Mouse (Mus musculus) hindbrain, embryonic 16.5 days (tissue): ENCODE results near the gene Clk2. TPM values are rescaled to one million over a fixed set of nuclear protein-coding genes. Genes with fewer than 3 reads are reported as not detected.

ENCODE experiments used
- ATAC-seq: fragments of 200-750 bp; cut with Nextera tagmentation; 2 replicates; pipeline ENCODE4 v1.8.0; 2017; ENCODE audit warnings: moderate TSS enrichment, moderate library complexity
- H3K27ac ChIP-seq: fragments of 300-500 bp; sonication (generic); 2 replicates; pipeline ENCODE4 v1.5.1; 2014; ENCODE audit warnings: low read depth, mild to moderate bottlenecking, control low read depth, low read length, moderate library complexity
- H3K27me3 ChIP-seq: fragments of 300-500 bp; sonication (generic); replicated peaks from 2 replicates; pipeline ENCODE4 v1.6.1; 2014; ENCODE audit warnings: low read length; ENCODE audit not compliant: control insufficient read depth, insufficient read depth
- H3K36me3 ChIP-seq: fragments of 300-500 bp; sonication (generic); 2 replicates; pipeline ENCODE4 v1.6.1; 2014; ENCODE audit warnings: mild to moderate bottlenecking, low read length, moderate library complexity, mixed read lengths; ENCODE audit not compliant: control insufficient read depth, insufficient read depth
- H3K4me1 ChIP-seq: fragments of 300-500 bp; sonication (generic); 2 replicates; pipeline ENCODE4 v1.6.1; 2014; ENCODE audit warnings: low read depth, low read length; ENCODE audit not compliant: control insufficient read depth, insufficient read depth
- H3K4me2 ChIP-seq: fragments of 300-500 bp; sonication (generic); 2 replicates; pipeline ENCODE4 v1.6.1; 2014; ENCODE audit warnings: mild to moderate bottlenecking, low read length, control low read depth, moderate library complexity
- H3K4me3 ChIP-seq: fragments of 300-500 bp; sonication (generic); 2 replicates; pipeline ENCODE4 v1.5.1; 2014; ENCODE audit warnings: mild to moderate bottlenecking, low read length, control low read depth, moderate library complexity
- H3K9ac ChIP-seq: fragments of 300-500 bp; sonication (generic); 2 replicates; pipeline ENCODE4 v1.6.1; 2014; ENCODE audit warnings: low read depth, mild to moderate bottlenecking, control low read depth, low read length, moderate library complexity
- H3K9me3 ChIP-seq: fragments of 300-500 bp; sonication (generic); 2 replicates; pipeline ENCODE4 v1.6.1; 2014; ENCODE audit warnings: mild to moderate bottlenecking, low read length, moderate library complexity; ENCODE audit not compliant: control insufficient read depth
- WGBS: fragments of 180-500 bp; shearing (Covaris S2); extraction: QIAGEN DNeasy Blood & Tissue Kit; methylation state at CpG from one replicate; pipeline ENCODE4 v1.1.7; 2014; 5-methylcytosine and 5-hydroxymethylcytosine counted together
- polyA plus RNA-seq: library from polyadenylated mRNA; unstranded; fragments of >200 nt; fragmentation: Nextera tagmentation; extraction: Ambion mirVana; gene quantifications from 2 replicates; pipeline ENCODE4 v1.2.1, GENCODE M21; 2015

Gene Clk2
- 17.3 and 18.8 TPM in 2 replicates for polyA plus RNA-seq

DNA sequence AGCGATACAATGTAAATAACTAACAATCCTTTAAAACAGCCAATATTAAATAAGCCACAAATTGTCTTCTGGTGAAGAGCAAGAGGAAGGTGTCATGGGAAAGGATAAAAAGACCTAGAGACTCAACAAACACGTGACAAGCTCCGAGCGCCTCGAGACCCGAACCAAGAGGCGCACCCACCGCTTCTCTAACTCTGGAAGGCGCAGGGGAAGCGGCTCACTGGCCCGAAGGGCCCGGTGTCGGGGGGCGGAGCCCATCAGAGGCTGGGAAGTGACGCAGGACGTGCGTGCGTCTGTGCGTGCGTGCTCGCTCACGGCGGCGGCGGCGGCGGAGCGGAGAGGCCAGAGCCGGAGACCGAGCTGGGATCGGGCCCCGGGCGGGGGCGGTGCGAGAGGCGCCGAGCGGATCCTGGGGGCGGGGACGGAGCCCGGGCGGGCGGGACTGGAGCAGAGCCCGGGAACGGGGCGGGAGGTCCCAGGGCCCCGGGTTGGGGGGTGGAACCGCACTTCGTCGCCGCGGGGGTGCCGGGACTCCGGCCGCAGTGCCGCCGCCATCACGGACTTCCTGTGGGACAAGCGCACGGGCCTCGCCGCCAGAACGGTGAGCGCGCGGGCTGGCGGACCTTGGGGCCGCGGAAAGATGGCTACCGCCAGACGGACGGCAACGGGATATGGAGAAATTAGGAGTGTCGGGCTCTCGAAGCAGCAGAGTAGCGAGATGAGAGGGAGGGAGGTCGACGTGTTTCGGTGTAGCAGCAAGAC, at the start of gene Clk2:
Clk2 (plus strand) TSS at position 290 of the 762 bp plus-strand sequence.
- H3K9me3 ChIP-seq: no peaks in the 10 kb centered on the region
- H3K27ac ChIP-seq: peak within 1 kb of the TSS; percentile 97
- peak; percentile 97 for ATAC-seq
- H3K4me1 ChIP-seq: peaks cover 20% of the 10 kb centered on the region
- no peaks in the 10 kb centered on the region for H3K27me3 ChIP-seq
- H3K9ac ChIP-seq: peak within 1 kb of the TSS; percentile 96
- peaks cover 13% of the 10 kb centered on the region for H3K36me3 ChIP-seq
- H3K4me2 ChIP-seq: peak within 1 kb of the TSS; percentile 86
- peak within 1 kb of the TSS; percentile 95 for H3K4me3 ChIP-seq
- WGBS: under 1% methylated on average over 52 of the region's 79 CpGs

DNA sequence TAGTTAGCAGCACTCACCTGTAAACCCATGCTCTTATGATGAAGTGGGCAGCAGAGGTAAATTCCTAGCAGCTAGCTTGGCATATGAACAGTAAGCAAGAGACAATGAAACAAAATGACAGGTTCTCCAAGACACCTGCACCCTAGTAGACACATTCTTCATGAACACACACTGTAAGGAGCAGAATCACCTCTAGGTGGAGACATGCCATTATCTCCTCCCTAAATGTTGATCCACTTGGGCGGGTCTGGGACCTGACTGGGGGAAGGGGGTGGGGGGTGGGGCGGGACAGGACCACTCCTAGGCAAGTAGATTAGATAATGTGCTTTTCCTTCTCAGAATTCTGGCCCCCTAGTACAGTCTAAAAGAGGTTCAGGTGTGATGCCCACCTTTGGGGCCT, 49.1 kb upstream of the Clk2 start:
- no peak overlapping the region for H3K9ac ChIP-seq
- ATAC-seq: no peak
- no peak overlapping the region for H3K27ac ChIP-seq
- H3K4me1 ChIP-seq: no peaks in the 10 kb centered on the region
- no peaks in the 10 kb centered on the region for H3K27me3 ChIP-seq
- whole genome bisulfite sequencing: 13% methylated on average over 2 of the region's 2 CpGs
- H3K4me2 ChIP-seq: no peak overlapping the region
- no peak overlapping the region for H3K4me3 ChIP-seq
- H3K9me3 ChIP-seq: no peaks in the 10 kb centered on the region
- no peaks in the 10 kb centered on the region for H3K36me3 ChIP-seq

DNA sequence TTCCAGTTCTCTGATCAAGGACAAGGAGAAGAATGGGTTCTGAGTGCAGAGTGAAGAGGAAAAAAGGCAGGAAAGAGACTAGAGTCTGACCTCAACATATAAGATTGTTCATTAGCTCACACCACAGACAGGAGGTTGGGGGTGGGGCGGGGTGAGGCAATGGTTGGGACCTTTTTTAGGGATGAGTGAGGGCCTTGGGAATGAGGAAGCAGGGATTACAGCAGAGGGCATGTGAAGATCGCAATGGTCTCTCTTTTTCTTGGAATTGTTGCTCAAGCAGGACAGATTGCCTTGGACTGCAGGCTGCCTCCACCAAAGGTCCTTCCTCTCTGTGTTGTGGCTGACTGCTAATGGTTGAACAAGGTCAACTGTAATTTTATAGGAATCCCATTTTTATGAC, 41.3 kb upstream of the Clk2 start:
- H3K4me1 ChIP-seq: no peaks in the 10 kb centered on the region
- no peak overlapping the region for H3K9ac ChIP-seq
- no peak overlapping the region for H3K27ac ChIP-seq
- WGBS: 85% methylated on average over 2 of the region's 2 CpGs
- no peaks in the 10 kb centered on the region for H3K9me3 ChIP-seq
- no peaks in the 10 kb centered on the region for H3K27me3 ChIP-seq
- no peak overlapping the region for H3K4me3 ChIP-seq
- no peak for ATAC-seq
- H3K36me3 ChIP-seq: no peaks in the 10 kb centered on the region
- H3K4me2 ChIP-seq: no peak overlapping the region

GRCm38 (mm10) chr3:89124241-89124640, 40.4 kb upstream of the Clk2 start:
- Histone ChIP-seq H3K9ac (no peak overlapping the region), H3K4me2 (no peak overlapping the region), H3K27me3 (no peaks in the 10 kb centered on the region), H3K27ac (no peak overlapping the region), H3K9me3 (no peaks in the 10 kb centered on the region), H3K36me3 (no peaks in the 10 kb centered on the region), H3K4me1 (no peaks in the 10 kb centered on the region), H3K4me3 (no peak overlapping the region)
- 73% methylated on average over 3 of the region's 3 CpGs for WGBS
- ATAC-seq: no peak

GRCm38 (mm10) chr3:89125981-89126380, 38.6 kb upstream of the Clk2 start:
- Histone ChIP-seq H3K4me2 (no peak overlapping the region), H3K4me3 (no peak overlapping the region), H3K36me3 (no peaks in the 10 kb centered on the region), H3K9me3 (no peaks in the 10 kb centered on the region), H3K4me1 (no peaks in the 10 kb centered on the region), H3K27ac (no peak overlapping the region), H3K27me3 (no peaks in the 10 kb centered on the region), H3K9ac (no peak overlapping the region)
- WGBS: 90% methylated on average over 3 of the region's 3 CpGs
- no peak for ATAC-seq

DNA sequence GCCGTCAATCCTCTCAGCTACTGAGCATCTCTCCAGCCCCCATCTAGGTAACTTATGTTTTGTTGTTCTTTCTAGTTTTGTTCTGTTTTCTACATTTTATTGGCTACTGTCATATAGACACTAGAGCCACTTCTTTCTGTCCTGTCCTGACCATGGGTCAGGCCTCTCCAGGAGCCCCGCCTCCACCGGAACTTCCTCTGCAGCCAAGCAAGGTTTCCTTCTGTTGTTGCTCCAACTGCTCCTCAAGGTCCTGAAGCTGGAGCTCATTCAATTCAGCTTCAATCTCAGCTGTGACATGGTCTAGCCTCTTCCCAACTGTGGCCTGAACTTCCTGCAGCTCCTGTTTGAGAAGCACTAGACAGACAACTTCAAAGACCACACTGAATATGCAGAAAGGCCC, 34.7 kb upstream of the Clk2 start:
- peaks cover 5% of the 10 kb centered on the region; the same call in 1 of the 2 replicates for H3K4me1 ChIP-seq
- H3K9ac ChIP-seq: no peak overlapping the region
- H3K27me3 ChIP-seq: no peaks in the 10 kb centered on the region
- H3K36me3 ChIP-seq: no peaks in the 10 kb centered on the region
- ATAC-seq: no peak
- no peak overlapping the region for H3K4me2 ChIP-seq
- 90% methylated on average over 3 of the region's 3 CpGs for WGBS
- H3K9me3 ChIP-seq: no peaks in the 10 kb centered on the region
- H3K27ac ChIP-seq: no peak overlapping the region
- H3K4me3 ChIP-seq: no peak overlapping the region

GRCm38 (mm10) chr3:89131816-89132215, 32.8 kb upstream of the Clk2 start:
- 30% methylated on average over 4 of the region's 4 CpGs for WGBS
- H3K4me2 ChIP-seq: peak overlapping the region; percentile 77
- H3K27me3 ChIP-seq: no peaks in the 10 kb centered on the region
- H3K9ac ChIP-seq: peak overlapping the region; percentile 56
- no peaks in the 10 kb centered on the region for H3K36me3 ChIP-seq
- H3K27ac ChIP-seq: no peak overlapping the region
- no peak overlapping the region; the same call in none of the 2 replicates for H3K4me3 ChIP-seq
- no peaks in the 10 kb centered on the region for H3K9me3 ChIP-seq
- peaks cover 5% of the 10 kb centered on the region; the same call in 1 of the 2 replicates for H3K4me1 ChIP-seq
- 0 out of 2 replicates have a peak, but pooled peaks have one; percentile 9 for ATAC-seq

DNA sequence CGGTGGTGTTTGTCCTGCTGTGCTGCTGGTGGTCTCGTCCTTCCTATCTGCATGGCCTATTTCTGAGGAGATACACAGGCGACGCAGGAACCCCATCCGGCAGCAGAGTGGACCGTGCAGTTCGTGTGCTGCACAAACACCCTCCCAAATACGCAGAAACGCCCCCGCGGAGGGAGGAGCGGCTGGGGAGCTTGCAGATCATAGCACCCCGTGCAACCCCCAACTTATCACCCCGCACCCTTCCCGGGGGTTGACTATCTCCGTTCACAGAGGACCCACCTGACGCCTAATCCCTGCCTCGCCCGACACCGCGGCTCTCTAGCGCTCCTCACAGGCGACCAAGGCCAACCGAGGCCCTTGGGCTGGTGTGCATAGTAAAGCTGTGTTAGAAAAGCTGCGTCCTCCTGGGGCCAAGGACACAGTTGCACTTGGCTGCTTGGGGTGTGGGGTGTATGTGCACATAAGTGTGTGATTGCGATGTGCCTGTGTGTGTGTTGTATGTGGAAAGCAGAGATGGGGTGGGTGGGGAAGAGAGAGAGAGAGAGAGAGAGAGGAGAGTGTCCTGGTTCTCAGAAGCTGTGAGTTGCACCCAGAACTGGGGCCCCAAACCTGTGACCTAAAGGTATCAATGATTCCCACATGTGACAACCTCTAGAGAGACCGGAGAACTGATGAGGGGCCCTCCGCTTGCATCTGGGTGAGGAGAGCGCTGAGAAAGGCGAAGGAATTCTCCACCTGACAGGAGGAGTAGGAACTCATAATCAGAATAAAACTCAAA, 32.1 kb upstream of the Clk2 start:
- ATAC-seq: peak; percentile 81

GRCm38 (mm10) chr3:89133063-89133450, 31.5 kb upstream of the Clk2 start:
- ATAC-seq: no peak
- Histone ChIP-seq H3K4me1 (peaks cover 5% of the 10 kb centered on the region; the same call in 1 of the 2 replicates), H3K27ac (no peak overlapping the region), H3K9me3 (no peaks in the 10 kb centered on the region), H3K4me3 (no peak overlapping the region), H3K27me3 (no peaks in the 10 kb centered on the region), H3K4me2 (no peak overlapping the region), H3K9ac (no peak overlapping the region), H3K36me3 (no peaks in the 10 kb centered on the region)
- WGBS: 82% methylated on average over 7 of the region's 7 CpGs

More for the DNA sequence above, 32.1 kb upstream of the Clk2 start:
- Histone ChIP-seq H3K27me3 (no peaks in the 10 kb centered on the region), H3K36me3 (no peaks in the 10 kb centered on the region), H3K4me3 (peak overlapping the region; percentile 35), H3K9me3 (no peaks in the 10 kb centered on the region), H3K27ac (no peak overlapping the region), H3K4me1 (peaks cover 5% of the 10 kb centered on the region; the same call in 1 of the 2 replicates), H3K4me2 (peak overlapping the region; percentile 77), H3K9ac (peak overlapping the region; percentile 56)
- 17% methylated on average over 30 of the region's 30 CpGs for WGBS
